Mouse (Mus musculus) CH12.LX (cell line): Measurements from ENCODE around the gene Slc2a5.
A peak's percentile ranks its signal among the peaks of the same experiment; 100 is the strongest.

Experiments
- CTCF ChIP-seq, 2 experiments: IDR thresholded peaks in 1 of 2; conservative IDR thresholded peaks in 1 of 2; 2 replicates each; pipeline ENCODE4 v1.5.1; 2011 to 2012; ENCODE audit warnings: low read depth in 2 of 2, low read length in 2 of 2, improper control_type of control experiment in 1 of 2, inconsistent platforms in 1 of 2, mild to moderate bottlenecking in 1 of 2, moderate library complexity in 1 of 2
- IRF4 ChIP-seq: IDR thresholded peaks from 2 replicates; pipeline ENCODE4 v1.6.1; 2014; ENCODE audit warnings: low read depth, mild to moderate bottlenecking, inconsistent platforms, low read length, improper control_type of control experiment
- KAT2A ChIP-seq: IDR thresholded peaks from 2 replicates; pipeline ENCODE4 v1.6.1; 2012; ENCODE audit warnings: low read length, improper control_type of control experiment, inconsistent platforms; ENCODE audit not compliant: insufficient replicate concordance
- POLR2A ChIP-seq: IDR thresholded peaks from 2 replicates; pipeline ENCODE4 v1.6.1; 2011; ENCODE audit warnings: low read depth, mild to moderate bottlenecking, improper control_type of control experiment, low read length
- POLR2AphosphoS2 ChIP-seq: IDR thresholded peaks from 2 replicates; pipeline ENCODE4 v1.6.1; 2011; ENCODE audit warnings: low read depth, low read length, improper control_type of control experiment
- ZC3H11A ChIP-seq: IDR thresholded peaks from 2 replicates; pipeline ENCODE4 v1.6.1; 2012; ENCODE audit warnings: low read depth, mild to moderate bottlenecking, inconsistent platforms, low read length, improper control_type of control experiment

DNA sequence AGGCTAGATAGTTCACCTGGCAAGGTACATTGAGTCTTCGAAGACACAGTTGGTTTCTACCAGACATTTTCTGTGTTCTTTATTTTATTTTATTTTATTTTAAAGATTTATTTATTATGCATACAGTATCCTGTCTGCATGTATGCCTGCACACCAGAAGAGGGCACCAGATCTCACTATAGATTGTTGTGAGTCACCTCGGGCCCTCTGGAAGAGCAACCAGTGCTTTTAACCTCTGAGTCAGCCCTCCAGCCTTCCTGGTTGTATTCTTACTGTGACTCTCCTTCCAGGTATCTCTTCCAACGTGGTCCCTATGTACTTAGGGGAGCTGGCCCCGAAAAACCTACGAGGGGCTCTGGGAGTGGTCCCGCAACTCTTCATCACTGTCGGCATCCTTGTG lies 16.2 kb downstream of the Slc2a5 start:
- TF ChIP-seq CTCF (conservative IDR thresholded peaks at IDR 0.05 in 1 of 2, IDR thresholded peaks at IDR 0.05 in 1 of 2; ENCODE audit: low read depth in 2 of 2, low read length in 2 of 2) (peak in 1 of 2 experiments; percentile 42; a peak in 2 of 4 replicates), IRF4 (no peak), ZC3H11A (no peak), KAT2A (no peak), POLR2AphosphoS2 (no peak), POLR2A (no peak)
